Mouse (Mus musculus) lung, postnatal 0 days (tissue): ENCODE measurements at regions not wholly inside any gene's neighbourhood (a gene's known extent, or its start where the extent isn't known, plus 50 kb on each side); places are given as distances from the start of the nearest gene placed in this dataset.

Experiments
- CTCF ChIP-seq: IDR thresholded peaks from 2 replicates; pipeline ENCODE4 v1.5.1; 2016; ENCODE audit warnings: antibody characterized with exemption, mild to moderate bottlenecking
- EP300 ChIP-seq: IDR thresholded peaks from 2 replicates; pipeline ENCODE4 v1.6.1; 2016; ENCODE audit warnings: antibody characterized with exemption, mild to moderate bottlenecking, control low read depth

DNA sequence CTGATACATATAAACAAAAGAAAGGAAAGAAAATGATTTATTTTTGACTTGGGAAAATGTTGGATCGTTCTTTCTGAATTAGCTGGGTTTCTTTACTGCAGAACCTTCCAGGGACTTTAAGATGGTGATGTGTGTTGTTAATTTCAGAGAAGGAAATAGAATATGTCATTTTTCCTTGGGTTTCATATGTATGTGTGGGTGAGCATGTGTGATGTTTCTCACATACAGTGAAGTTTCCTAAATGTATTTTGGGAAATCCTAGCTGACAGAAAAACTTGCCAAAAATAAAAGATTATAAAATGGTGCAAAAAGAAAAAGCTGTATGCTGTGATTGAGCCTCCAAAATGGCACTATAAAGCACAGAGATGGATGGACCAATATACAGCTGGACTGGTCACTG is 319.2 kb downstream of the Lmx1a start:
- TF ChIP-seq CTCF, result no peak
- TF ChIP-seq EP300, result no peak
